Comparison of ENCODE assay signal across 33 mouse cellular contexts in the genomic region with DNA sequence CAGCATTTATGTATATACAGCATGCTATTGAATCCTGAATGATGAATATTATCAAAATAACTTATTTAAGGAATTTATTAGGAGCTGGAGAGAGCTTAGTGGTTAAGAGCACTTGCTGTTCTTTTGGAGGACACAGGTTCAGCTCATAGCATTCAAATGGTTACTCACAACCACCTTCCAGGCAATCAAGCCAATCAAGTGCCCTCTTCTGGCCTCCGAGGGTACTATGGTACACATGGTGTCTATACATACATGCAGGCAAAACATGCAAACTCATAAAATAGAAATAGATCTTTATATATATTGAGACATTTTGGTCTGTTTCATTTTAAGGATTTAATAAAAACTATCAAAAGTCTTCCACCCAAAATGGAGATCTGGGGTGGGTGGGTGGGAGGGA. TPM values are rescaled to one million over a fixed set of nuclear protein-coding genes. Genes with fewer than 3 reads are reported as not detected.
DNase-seq lines count a peak whose midpoint lies in the region; ATAC-seq and TF ChIP-seq lines count a peak whose summit lies in the region.
"Had no signal": no experiment of that assay in that cellular context is flagged by ENCODE, and none has a peak within 500 bp of the region (broad histone marks: within the 10 kb centered on the region; RNA-seq: fewer than 3 reads in every experiment).

No protein-coding gene starts in this region.

- peak; percentile 24 for TF ChIP-seq RAD21 in MEL (IDR thresholded peaks at IDR 0.05; ENCODE audit: low read depth, low read length)

- DNase-seq in forebrain, embryonic 11.5 days (ENCODE audit: low spot score): peak; percentile 6
- DNase-seq in liver, postnatal 0 days: no peak
- DNase-seq in liver: no peak
- peak; percentile 57 for DNase-seq in MEL (ENCODE audit: low read depth, low spot score)
- no peak for DNase-seq in lung, postnatal 4 days
- DNase-seq: adrenal gland, postnatal 10 days; adrenal gland, postnatal 36 days; cerebellum, adult 18-20 months; cerebellum, adult 9-10 months; cerebellum, postnatal 14 days; gastrocnemius, postnatal 14 days; heart, adult 11 months; heart, postnatal 10 days; heart, postnatal 36 days; kidney, adult 18-20 months had no signal

- no peak overlapping the region for H3K9ac ChIP-seq in forebrain, embryonic 11.5 days (ENCODE audit: low read length)
- H3K9ac ChIP-seq in forebrain, embryonic 16.5 days (replicated peaks; ENCODE audit: low read depth, low read length): no peak overlapping the region
- H3K9ac ChIP-seq in liver, postnatal 0 days (replicated peaks): no peak overlapping the region
- H3K9ac ChIP-seq in MEL (ENCODE audit: control insufficient read depth, low read depth, low read length, poor library complexity, severe bottlenecking): no peak overlapping the region
- H3K9ac ChIP-seq in kidney, embryonic 15.5 days: no peak overlapping the region
- H3K9ac ChIP-seq: embryonic facial prominence, embryonic 12.5 days; embryonic facial prominence, embryonic 15.5 days; forebrain, embryonic 12.5 days; forebrain, embryonic 15.5 days; heart, embryonic 15.5 days; hindbrain, embryonic 13.5 days had no signal

- no peaks in the 10 kb centered on the region for H3K27me3 ChIP-seq in forebrain, embryonic 11.5 days (ENCODE audit: control insufficient read depth, insufficient read depth, low read length)
- H3K27me3 ChIP-seq in forebrain, embryonic 16.5 days (replicated peaks; ENCODE audit: control insufficient read depth, insufficient read depth, low read length): no peaks in the 10 kb centered on the region
- no peaks in the 10 kb centered on the region for H3K27me3 ChIP-seq in liver, postnatal 0 days (ENCODE audit: insufficient read depth, low read length)
- no peaks in the 10 kb centered on the region for H3K27me3 ChIP-seq in MEL (ENCODE audit: control insufficient read depth in 1 of 2, insufficient read depth in 2 of 2, low read length in 2 of 2)
- no peaks in the 10 kb centered on the region for H3K27me3 ChIP-seq in kidney, embryonic 15.5 days
- H3K27me3 ChIP-seq: embryonic facial prominence, embryonic 12.5 days; embryonic facial prominence, embryonic 15.5 days; forebrain, embryonic 12.5 days; forebrain, embryonic 15.5 days; heart, embryonic 15.5 days; hindbrain, embryonic 13.5 days had no signal

- no peaks in the 10 kb centered on the region for H3K9me3 ChIP-seq in forebrain, embryonic 11.5 days (ENCODE audit: control insufficient read depth, low read length)
- H3K9me3 ChIP-seq in forebrain, embryonic 16.5 days (ENCODE audit: control insufficient read depth, low read length): no peaks in the 10 kb centered on the region
- no peaks in the 10 kb centered on the region for H3K9me3 ChIP-seq in liver, postnatal 0 days (ENCODE audit: low read length)
- no peaks in the 10 kb centered on the region for H3K9me3 ChIP-seq in MEL (replicated peaks; ENCODE audit: insufficient read depth, low read length)
- no peaks in the 10 kb centered on the region for H3K9me3 ChIP-seq in kidney, embryonic 15.5 days (replicated peaks)
- H3K9me3 ChIP-seq: embryonic facial prominence, embryonic 12.5 days; embryonic facial prominence, embryonic 15.5 days; forebrain, embryonic 12.5 days; forebrain, embryonic 15.5 days; heart, embryonic 15.5 days; hindbrain, embryonic 10.5 days; hindbrain, embryonic 13.5 days had no signal

- 92% methylated on average over 1 of the region's 1 CpGs for WGBS in forebrain, embryonic 11.5 days
- 100% methylated on average over 1 of the region's 1 CpGs for WGBS in forebrain, embryonic 16.5 days
- 81% methylated on average over 1 of the region's 1 CpGs for WGBS in liver, postnatal 0 days (ENCODE audit: insufficient replicate concordance)
- WGBS in kidney, embryonic 15.5 days: 91% methylated on average over 1 of the region's 1 CpGs

- no peaks in the 10 kb centered on the region for H3K4me1 ChIP-seq in forebrain, embryonic 11.5 days (replicated peaks; ENCODE audit: control insufficient read depth, insufficient read depth, low read length)
- no peaks in the 10 kb centered on the region for H3K4me1 ChIP-seq in forebrain, embryonic 16.5 days (replicated peaks; ENCODE audit: control insufficient read depth, insufficient read depth, low read length)
- no peaks in the 10 kb centered on the region for H3K4me1 ChIP-seq in liver, postnatal 0 days (ENCODE audit: insufficient read depth)
- H3K4me1 ChIP-seq in MEL (ENCODE audit: control insufficient read depth in 1 of 2, insufficient read depth in 2 of 2, low read length in 2 of 2): peaks cover 14 to 18% of the 10 kb centered on the region in 2 experiments
- H3K4me1 ChIP-seq in kidney, embryonic 15.5 days: no peaks in the 10 kb centered on the region
- H3K4me1 ChIP-seq: embryonic facial prominence, embryonic 12.5 days; embryonic facial prominence, embryonic 15.5 days; forebrain, embryonic 12.5 days; forebrain, embryonic 15.5 days; heart, embryonic 15.5 days; hindbrain, embryonic 10.5 days; hindbrain, embryonic 13.5 days had no signal

- no peak for TF ChIP-seq EP300 in liver, postnatal 0 days (IDR thresholded peaks at IDR 0.05; ENCODE audit: low read depth)
- no peak for TF ChIP-seq EP300 in MEL (IDR thresholded peaks at IDR 0.05; ENCODE audit: low read depth in 1 of 2, low read length in 2 of 2)

- H3K4me3 ChIP-seq in forebrain, embryonic 11.5 days (ENCODE audit: low read depth, low read length): no peak overlapping the region
- H3K4me3 ChIP-seq in forebrain, embryonic 16.5 days (replicated peaks; ENCODE audit: low read length): no peak overlapping the region
- no peak overlapping the region for H3K4me3 ChIP-seq in liver, postnatal 0 days (ENCODE audit: low read depth, low read length)
- H3K4me3 ChIP-seq in MEL (ENCODE audit: control insufficient read depth in 1 of 2, insufficient read depth in 1 of 2, low read depth in 2 of 2, low read length in 2 of 2): no peak overlapping the region
- H3K4me3 ChIP-seq in kidney, embryonic 15.5 days (replicated peaks): no peak overlapping the region
- H3K4me3 ChIP-seq: embryonic facial prominence, embryonic 12.5 days; embryonic facial prominence, embryonic 15.5 days; forebrain, embryonic 12.5 days; forebrain, embryonic 15.5 days; heart, embryonic 15.5 days; hindbrain, embryonic 10.5 days; hindbrain, embryonic 13.5 days had no signal

- no peaks in the 10 kb centered on the region for H3K79me2 ChIP-seq in MEL (ENCODE audit: control insufficient read depth, insufficient read depth, low read length, poor library complexity)

- ATAC-seq in forebrain, embryonic 11.5 days (replicated peaks; ENCODE audit: low FRiP score): no peak
- no peak for ATAC-seq in forebrain, embryonic 16.5 days
- no peak for ATAC-seq in liver, postnatal 0 days
- no peak for ATAC-seq in kidney, embryonic 15.5 days (replicated peaks; ENCODE audit: low FRiP score)
- ATAC-seq: forebrain, embryonic 15.5 days; hindbrain, embryonic 16.5 days; intestine, embryonic 16.5 days; Patski had no signal

- no peak for TF ChIP-seq POLR2A in MEL (IDR thresholded peaks at IDR 0.05; ENCODE audit: control insufficient read depth in 1 of 2, insufficient read depth in 1 of 2, low read depth in 1 of 2, low read length in 2 of 2, poor library complexity in 1 of 2)

- H3K27ac ChIP-seq in forebrain, embryonic 11.5 days (ENCODE audit: low read depth, low read length): no peak overlapping the region
- no peak overlapping the region for H3K27ac ChIP-seq in forebrain, embryonic 16.5 days (ENCODE audit: low read length)
- H3K27ac ChIP-seq in liver, postnatal 0 days (ENCODE audit: low read depth): no peak overlapping the region
- H3K27ac ChIP-seq in MEL (ENCODE audit: control insufficient read depth, low read depth, low read length): no peak overlapping the region
- H3K27ac ChIP-seq in kidney, embryonic 15.5 days: no peak overlapping the region
- H3K27ac ChIP-seq: embryonic facial prominence, embryonic 12.5 days; embryonic facial prominence, embryonic 15.5 days; forebrain, embryonic 12.5 days; forebrain, embryonic 15.5 days; heart, embryonic 15.5 days; hindbrain, embryonic 10.5 days; hindbrain, embryonic 13.5 days had no signal

- no peak overlapping the region for H3K4me2 ChIP-seq in forebrain, embryonic 11.5 days (ENCODE audit: low read depth, low read length, severe bottlenecking)
- H3K4me2 ChIP-seq in forebrain, embryonic 16.5 days (ENCODE audit: low read length): no peak overlapping the region
- H3K4me2 ChIP-seq in liver, postnatal 0 days (ENCODE audit: low read depth, low read length): no peak overlapping the region
- no peak overlapping the region for H3K4me2 ChIP-seq in kidney, embryonic 15.5 days
- H3K4me2 ChIP-seq: embryonic facial prominence, embryonic 12.5 days; embryonic facial prominence, embryonic 15.5 days; forebrain, embryonic 12.5 days; forebrain, embryonic 15.5 days; heart, embryonic 11.5 days; heart, embryonic 15.5 days; hindbrain, embryonic 13.5 days had no signal

- no peaks in the 10 kb centered on the region for H3K36me3 ChIP-seq in forebrain, embryonic 11.5 days (ENCODE audit: control insufficient read depth, insufficient read depth, low read length)
- no peaks in the 10 kb centered on the region for H3K36me3 ChIP-seq in forebrain, embryonic 16.5 days (ENCODE audit: control insufficient read depth, insufficient read depth)
- no peaks in the 10 kb centered on the region; the same call in none of the 2 replicates for H3K36me3 ChIP-seq in liver, postnatal 0 days (replicated peaks; ENCODE audit: insufficient read depth, low read length)
- H3K36me3 ChIP-seq in MEL (ENCODE audit: control insufficient read depth in 1 of 2, insufficient read depth in 2 of 2, low read length in 2 of 2): peaks cover 4 to 17% of the 10 kb centered on the region in 2 experiments; a peak in 3 of 4 replicates
- no peaks in the 10 kb centered on the region for H3K36me3 ChIP-seq in kidney, embryonic 15.5 days
- H3K36me3 ChIP-seq: embryonic facial prominence, embryonic 12.5 days; embryonic facial prominence, embryonic 15.5 days; forebrain, embryonic 12.5 days; forebrain, embryonic 15.5 days; heart, embryonic 15.5 days; hindbrain, embryonic 10.5 days; hindbrain, embryonic 13.5 days had no signal

- TF ChIP-seq CTCF in liver, postnatal 0 days (IDR thresholded peaks at IDR 0.05; ENCODE audit: low read depth): peak; percentile 27; the same call in 1 of the 2 replicates
- peak; percentile 42 to 57 (median 48) for TF ChIP-seq CTCF in MEL (IDR thresholded peaks at IDR 0.05 in 2 of 3, conservative IDR thresholded peaks at IDR 0.05 in 1 of 3; ENCODE audit: control insufficient read depth in 1 of 3, insufficient read depth in 1 of 3, low read depth in 2 of 3, low read length in 3 of 3, poor library complexity in 1 of 3, severe bottlenecking in 1 of 3)

RNA-seq across cellular contexts. Expression of gene Cd274, which starts 21.6 kb away (rescaled TPM):
- polyA plus RNA-seq in forebrain, embryonic 11.5 days (2014; fragmentation: Nextera tagmentation; extraction: Ambion mirVana): 0.23 and 0.61 TPM in 2 replicates
- polyA plus RNA-seq in forebrain, embryonic 16.5 days (2015; fragmentation: Nextera tagmentation; extraction: Ambion mirVana): 1.1 and 1.3 TPM in 2 replicates
- polyA plus RNA-seq in liver, postnatal 0 days (2015; fragmentation: Nextera tagmentation; extraction: Ambion mirVana): 0.76 and 1.2 TPM in 2 replicates
- 3.1 and 3.2 TPM in 2 replicates for total RNA-seq in MEL (2012; rRNA removed)
- 1 to 10 TPM in 1 of 2 experiments, not detected in 1; 5.0 TPM for polyA plus RNA-seq in MEL (2012; ENCODE audit: insufficient read depth in 1 of 2, insufficient read length in 2 of 2, low read depth in 1 of 2, low replicate concordance in 2 of 2, missing spikeins in 1 of 2)
- 0.16 and 0.28 TPM in 2 replicates for polyA plus RNA-seq in kidney, embryonic 15.5 days (2015; fragmentation: Nextera tagmentation; extraction: Ambion mirVana)

RNA-seq across cellular contexts. Expression of gene Plgrkt, which starts 21.6 kb away (rescaled TPM):
- polyA plus RNA-seq in forebrain, embryonic 11.5 days (2014; fragmentation: Nextera tagmentation; extraction: Ambion mirVana): 55.7 and 59.5 TPM in 2 replicates
- polyA plus RNA-seq in forebrain, embryonic 16.5 days (2015; fragmentation: Nextera tagmentation; extraction: Ambion mirVana): 101 and 111 TPM in 2 replicates
- 23.8 and 25.0 TPM in 2 replicates for polyA plus RNA-seq in liver, postnatal 0 days (2015; fragmentation: Nextera tagmentation; extraction: Ambion mirVana)
- 107 and 117 TPM in 2 replicates for total RNA-seq in MEL (2012; rRNA removed)
- 100 to 1,000 TPM in 1 of 2 experiments, not detected in 1; 145 TPM for polyA plus RNA-seq in MEL (2012; ENCODE audit: insufficient read depth in 1 of 2, insufficient read length in 2 of 2, low read depth in 1 of 2, low replicate concordance in 2 of 2, missing spikeins in 1 of 2)
- polyA plus RNA-seq in kidney, embryonic 15.5 days (2015; fragmentation: Nextera tagmentation; extraction: Ambion mirVana): 51.1 and 52.9 TPM in 2 replicates

RNA-seq across cellular contexts. Expression of gene Pdcd1lg2, which starts 21.9 kb away (rescaled TPM):
- not detected in 2 replicates for polyA plus RNA-seq in forebrain, embryonic 11.5 days (2014; fragmentation: Nextera tagmentation; extraction: Ambion mirVana)
- polyA plus RNA-seq in forebrain, embryonic 16.5 days (2015; fragmentation: Nextera tagmentation; extraction: Ambion mirVana): not detected in 2 replicates
- not detected in 2 replicates for polyA plus RNA-seq in liver, postnatal 0 days (2015; fragmentation: Nextera tagmentation; extraction: Ambion mirVana)
- total RNA-seq in MEL (2012; rRNA removed): 1.3 and 1.7 TPM in 2 replicates
- 1 to 10 TPM in 1 of 2 experiments, not detected in 1; 5.4 TPM for polyA plus RNA-seq in MEL (2012; ENCODE audit: insufficient read depth in 1 of 2, insufficient read length in 2 of 2, low read depth in 1 of 2, low replicate concordance in 2 of 2, missing spikeins in 1 of 2)
- polyA plus RNA-seq in kidney, embryonic 15.5 days (2015; fragmentation: Nextera tagmentation; extraction: Ambion mirVana): not detected in 2 replicates
- total RNA-seq: adrenal gland, adult 18-20 months; adrenal gland, postnatal 10 days; adrenal gland, postnatal 36 days; ES-E14; gastrocnemius, adult 18-20 months; gastrocnemius, postnatal 14 days; gastrocnemius, postnatal 4 days; heart, postnatal 10 days; heart, postnatal 36 days had no signal
- polyA plus RNA-seq: embryonic facial prominence, embryonic 15.5 days; forebrain, embryonic 15.5 days; heart, embryonic 11.5 days; heart, embryonic 15.5 days; hindbrain, embryonic 10.5 days; hindbrain, embryonic 13.5 days had no signal

RNA-seq across cellular contexts. Expression of gene Rln1, which starts 54.3 kb away (rescaled TPM):
- polyA plus RNA-seq in forebrain, embryonic 11.5 days (2014; fragmentation: Nextera tagmentation; extraction: Ambion mirVana): 0.79 and 0.99 TPM in 2 replicates
- polyA plus RNA-seq in forebrain, embryonic 16.5 days (2015; fragmentation: Nextera tagmentation; extraction: Ambion mirVana): 2.8 and 3.9 TPM in 2 replicates
- polyA plus RNA-seq in liver, postnatal 0 days (2015; fragmentation: Nextera tagmentation; extraction: Ambion mirVana): not detected in 2 replicates
- total RNA-seq in MEL (2012; rRNA removed): 0.04 TPM in 1 of 2 replicates, not detected in the other
- not detected for polyA plus RNA-seq in MEL (2012; ENCODE audit: insufficient read depth in 1 of 2, insufficient read length in 2 of 2, low read depth in 1 of 2, low replicate concordance in 2 of 2, missing spikeins in 1 of 2)
- 0.31 and 0.46 TPM in 2 replicates for polyA plus RNA-seq in kidney, embryonic 15.5 days (2015; fragmentation: Nextera tagmentation; extraction: Ambion mirVana)
- total RNA-seq: adrenal gland, adult 18-20 months; adrenal gland, postnatal 10 days; adrenal gland, postnatal 36 days; common myeloid progenitor, adult 5-6 weeks; gastrocnemius, adult 18-20 months; gastrocnemius, postnatal 14 days; heart, postnatal 10 days; heart, postnatal 36 days had no signal
- polyA plus RNA-seq: intestine, embryonic 16.5 days; Patski had no signal

Comparison
In these comparisons a context has a peak if more than half of its experiments do, and no peak if none do; other contexts are left out.
1. DNase-seq: peak in forebrain, embryonic 11.5 days (single experiment) and MEL (single experiment); none in liver, postnatal 0 days (single experiment), liver (single experiment) and lung, postnatal 4 days (0 of 2).